Comparison of ENCODE assay signal across 11 mouse cellular contexts in the genomic region with DNA sequence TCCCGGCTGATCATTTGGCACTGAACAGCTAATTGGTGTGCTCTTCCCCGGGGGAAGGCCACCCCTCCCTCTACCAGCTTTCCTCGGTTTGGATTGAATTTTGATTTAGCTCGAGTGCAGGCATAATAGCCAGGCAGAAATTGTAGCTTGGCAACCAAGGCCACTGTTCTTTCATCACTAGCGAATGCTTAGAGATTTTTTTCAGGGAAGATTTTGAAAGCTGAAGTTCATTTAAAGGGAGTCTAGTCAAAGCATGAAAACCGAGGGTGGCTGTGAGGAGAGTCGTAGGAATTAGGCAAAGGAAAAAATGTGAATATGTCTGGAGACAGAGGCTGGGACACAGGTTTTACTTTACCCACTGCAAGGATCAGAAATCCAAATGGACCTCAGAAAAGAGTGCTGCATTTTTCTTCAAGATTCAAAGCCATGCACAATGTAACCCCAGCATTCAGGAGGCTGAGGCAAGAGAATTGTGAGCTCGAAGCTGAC. TPM values are rescaled to one million over a fixed set of nuclear protein-coding genes. Genes with fewer than 3 reads are reported as not detected.
A peak's percentile ranks its signal among the peaks of the same experiment; 100 is the strongest.
DNase-seq lines count a peak whose midpoint lies in the region; ATAC-seq lines count a peak whose summit lies in the region.
"Had no signal": no experiment of that assay in that cellular context is flagged by ENCODE, and none has a peak within 500 bp of the region (broad histone marks: within the 10 kb centered on the region; RNA-seq: fewer than 3 reads in every experiment).

No protein-coding gene starts in this region.

- peak overlapping the region; percentile 28 for H3K4me2 ChIP-seq in hindbrain, embryonic 16.5 days (ENCODE audit: low read length)
- H3K4me2 ChIP-seq in midbrain, embryonic 14.5 days (ENCODE audit: low read length): peak overlapping the region; percentile 32

- no peaks in the 10 kb centered on the region for H3K36me3 ChIP-seq in forebrain, embryonic 10.5 days (replicated peaks)
- H3K36me3 ChIP-seq in hindbrain, embryonic 16.5 days (ENCODE audit: control insufficient read depth, insufficient read depth, low read length): no peaks in the 10 kb centered on the region
- H3K36me3 ChIP-seq in midbrain, embryonic 14.5 days (ENCODE audit: control insufficient read depth, insufficient read depth, low read length): no peaks in the 10 kb centered on the region
- no peaks in the 10 kb centered on the region for H3K36me3 ChIP-seq in heart, embryonic 10.5 days

- H3K4me3 ChIP-seq in forebrain, embryonic 10.5 days: no peak overlapping the region
- H3K4me3 ChIP-seq in hindbrain, embryonic 16.5 days (ENCODE audit: low read length): no peak overlapping the region
- no peak overlapping the region for H3K4me3 ChIP-seq in midbrain, embryonic 14.5 days (replicated peaks; ENCODE audit: low read depth, low read length)
- H3K4me3 ChIP-seq in heart, embryonic 10.5 days: no peak overlapping the region

- peaks cover 10% of the 10 kb centered on the region; the same call in 1 of the 2 replicates for H3K4me1 ChIP-seq in forebrain, embryonic 10.5 days
- no peaks in the 10 kb centered on the region for H3K4me1 ChIP-seq in hindbrain, embryonic 16.5 days (ENCODE audit: control insufficient read depth, insufficient read depth, low read depth, low read length)
- 0 out of 2 replicates have a peak, but pooled peaks cover 5% of the 10 kb centered on the region for H3K4me1 ChIP-seq in midbrain, embryonic 14.5 days (ENCODE audit: control insufficient read depth, insufficient read depth, low read length)
- H3K4me1 ChIP-seq in heart, embryonic 10.5 days: no peaks in the 10 kb centered on the region

- H3K27me3 ChIP-seq in forebrain, embryonic 10.5 days (ENCODE audit: poor library complexity, severe bottlenecking): no peaks in the 10 kb centered on the region
- H3K27me3 ChIP-seq in hindbrain, embryonic 16.5 days (replicated peaks; ENCODE audit: control insufficient read depth, insufficient read depth, low read length): no peaks in the 10 kb centered on the region
- H3K27me3 ChIP-seq in midbrain, embryonic 14.5 days (ENCODE audit: control insufficient read depth, insufficient read depth, low read length): no peaks in the 10 kb centered on the region
- no peaks in the 10 kb centered on the region for H3K27me3 ChIP-seq in heart, embryonic 10.5 days (ENCODE audit: insufficient read depth, poor library complexity, severe bottlenecking)

- peak; percentile 82 for ATAC-seq in frontal cortex, adult (ENCODE audit: low TSS enrichment)
- peak; percentile 34 for ATAC-seq in hindbrain, embryonic 16.5 days
- peak; percentile 71 for ATAC-seq in midbrain, embryonic 14.5 days (ENCODE audit: low FRiP score, low TSS enrichment)
- ATAC-seq: Patski had no signal

- WGBS in forebrain, embryonic 10.5 days: 51% methylated on average over 8 of the region's 8 CpGs
- WGBS in hindbrain, embryonic 16.5 days: 21% methylated on average over 8 of the region's 8 CpGs
- WGBS in midbrain, embryonic 14.5 days: 31% methylated on average over 8 of the region's 8 CpGs
- WGBS in heart, embryonic 10.5 days: 73% methylated on average over 8 of the region's 8 CpGs

- H3K9ac ChIP-seq in hindbrain, embryonic 16.5 days (ENCODE audit: low read depth, low read length): 0 out of 2 replicates have a peak overlapping the region, but pooled peaks have one; percentile 6
- no peak overlapping the region; the same call in 1 of the 2 replicates for H3K9ac ChIP-seq in midbrain, embryonic 14.5 days (replicated peaks; ENCODE audit: low read length)

- DNase-seq in frontal cortex, postnatal 25 days (ENCODE audit: low spot score in 2 of 2): no peak
- DNase-seq in forebrain, embryonic 10.5 days (ENCODE audit: extremely low spot score, low spot score): no peak
- DNase-seq in midbrain, embryonic 14.5 days: peak; percentile 72
- DNase-seq in heart, embryonic 10.5 days (ENCODE audit: low spot score): no peak
- DNase-seq in MN1 (ENCODE audit: low spot score): no peak
- DNase-seq in heart, postnatal 14 days: no peak
- DNase-seq: gastrocnemius, postnatal 25 days; lung, postnatal 36 days had no signal

- intact Hi-C loops in heart, postnatal 14 days (cut with DNase I): no loop called here

- H3K9me3 ChIP-seq in forebrain, embryonic 10.5 days: no peaks in the 10 kb centered on the region
- no peaks in the 10 kb centered on the region for H3K9me3 ChIP-seq in hindbrain, embryonic 16.5 days (ENCODE audit: control insufficient read depth, low read length)
- no peaks in the 10 kb centered on the region for H3K9me3 ChIP-seq in midbrain, embryonic 14.5 days (ENCODE audit: control insufficient read depth, low read length)
- H3K9me3 ChIP-seq in heart, embryonic 10.5 days: no peaks in the 10 kb centered on the region

- H3K27ac ChIP-seq in forebrain, embryonic 10.5 days: peak overlapping the region; percentile 71
- no peak overlapping the region for H3K27ac ChIP-seq in hindbrain, embryonic 16.5 days (ENCODE audit: low read depth, low read length)
- H3K27ac ChIP-seq in midbrain, embryonic 14.5 days (replicated peaks; ENCODE audit: low read depth, low read length): peak overlapping the region; percentile 81
- no peak overlapping the region for H3K27ac ChIP-seq in heart, embryonic 10.5 days

RNA-seq across cellular contexts. Expression of a gene that starts 21.2 kb away (rescaled TPM):
- polyA plus RNA-seq in forebrain, embryonic 10.5 days (2016; fragmentation: Nextera tagmentation; extraction: Ambion mirVana): 35.5 and 36.3 TPM in 2 replicates
- polyA plus RNA-seq in hindbrain, embryonic 16.5 days (2015; fragmentation: Nextera tagmentation; extraction: Ambion mirVana): 37.7 and 42.9 TPM in 2 replicates
- polyA plus RNA-seq in midbrain, embryonic 14.5 days (2014; fragmentation: Nextera tagmentation; extraction: Ambion mirVana): 68.8 and 79.3 TPM in 2 replicates
- 16.5 and 24.9 TPM in 2 replicates for polyA plus RNA-seq in heart, embryonic 10.5 days (2016; fragmentation: Nextera tagmentation; extraction: Ambion mirVana)
- total RNA-seq in heart, postnatal 14 days (2021): 10 to 100 TPM; 25.4 to 26.1 TPM

Comparison
In these comparisons a context has a peak if more than half of its experiments do, and no peak if none do; other contexts are left out.
1. H3K27ac ChIP-seq: peak in forebrain, embryonic 10.5 days (single experiment) and midbrain, embryonic 14.5 days (single experiment); none in hindbrain, embryonic 16.5 days (single experiment) and heart, embryonic 10.5 days (single experiment).
2. Peak in every context shown above with its lines, with median percentiles within 50 percentile points of each other: ATAC-seq.